Mouse (Mus musculus) myocyte (in vitro differentiated cells): ENCODE measurements at regions not wholly inside any gene's neighbourhood (a gene's known extent, or its start where the extent isn't known, plus 50 kb on each side); places are given as distances from the start of the nearest gene placed in this dataset.

Experiments used
- CEBPB ChIP-seq: IDR thresholded peaks from 2 replicates; pipeline ENCODE4 v1.6.1; 2011; ENCODE audit warnings: mild to moderate bottlenecking, moderate library complexity; ENCODE audit not compliant: poor library complexity, insufficient read depth, severe bottlenecking
- E2F4 ChIP-seq: IDR thresholded peaks from one replicate; pipeline ENCODE4 v1.6.1; 2011; ENCODE audit warnings: mild to moderate bottlenecking, control low read depth, moderate library complexity; ENCODE audit not compliant: insufficient read depth
- MYOD1 ChIP-seq, 3 experiments: IDR thresholded peaks; one replicate each; pipeline ENCODE4 v1.6.1; 2011; ENCODE audit warnings: control low read depth in 2 of 3, low read depth in 2 of 3, mild to moderate bottlenecking in 2 of 3, moderate library complexity in 1 of 3; ENCODE audit not compliant: insufficient read length in 2 of 3, control insufficient read depth in 1 of 3
- MYOG ChIP-seq, 3 experiments: IDR thresholded peaks; one replicate each; pipeline ENCODE4 v1.6.1; 2011; ENCODE audit warnings: control low read depth in 2 of 3, low read depth in 2 of 3, mild to moderate bottlenecking in 2 of 3; ENCODE audit not compliant: insufficient read length in 2 of 3, control insufficient read depth in 1 of 3, insufficient read depth in 1 of 3
- POLR2A ChIP-seq: IDR thresholded peaks from one replicate; pipeline ENCODE4 v1.6.1; 2011; ENCODE audit warnings: low read depth, mild to moderate bottlenecking, control low read depth, moderate library complexity; ENCODE audit not compliant: insufficient read length
- POLR2AphosphoS2 ChIP-seq: IDR thresholded peaks from one replicate; pipeline ENCODE4 v1.6.1; 2011; ENCODE audit warnings: low read depth, control low read depth; ENCODE audit not compliant: insufficient read length
- SRF ChIP-seq: IDR thresholded peaks from one replicate; pipeline ENCODE4 v1.6.1; 2011; ENCODE audit warnings: low read depth; ENCODE audit not compliant: control insufficient read depth, insufficient read length
- TCF12 ChIP-seq: IDR thresholded peaks from one replicate; pipeline ENCODE4 v1.6.1; 2011; ENCODE audit warnings: mild to moderate bottlenecking, control low read depth; ENCODE audit not compliant: poor library complexity, insufficient read depth, severe bottlenecking
- TCF3 ChIP-seq: IDR thresholded peaks from one replicate; pipeline ENCODE4 v1.6.1; 2011; ENCODE audit warnings: low read depth, control low read depth; ENCODE audit not compliant: insufficient read length
- USF1 ChIP-seq: IDR thresholded peaks from one replicate; pipeline ENCODE4 v1.6.1; 2011; ENCODE audit warnings: low read depth, mild to moderate bottlenecking, control low read depth, moderate library complexity

DNA sequence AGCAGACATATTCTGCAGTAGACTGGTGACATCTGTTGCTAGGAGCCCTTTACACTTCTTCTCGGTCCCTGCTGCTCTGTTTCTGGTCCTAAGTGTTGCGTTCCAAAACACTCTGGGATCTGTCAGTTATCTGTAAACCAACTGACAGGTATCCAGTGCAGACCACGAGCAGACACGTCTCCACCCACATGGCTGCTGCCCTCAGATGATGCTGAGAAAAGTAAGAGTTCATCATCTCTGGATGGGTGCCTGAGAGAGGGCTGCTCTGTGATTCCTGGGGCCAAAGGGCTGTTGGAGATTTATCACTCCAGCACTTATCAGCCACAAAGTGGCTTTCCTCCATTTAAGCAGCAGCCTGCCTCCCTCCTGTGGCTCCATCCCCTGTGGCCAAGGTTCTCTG is 74.3 kb upstream of the Srd5a3 start:
- TF ChIP-seq POLR2A (no peak), USF1 (no peak), POLR2AphosphoS2 (no peak), CEBPB (no peak), MYOD1 (IDR thresholded peaks at IDR 0.05; ENCODE audit: control insufficient read depth in 1 of 3, insufficient read length in 2 of 3, low read depth in 2 of 3) (no peak), MYOG (IDR thresholded peaks at IDR 0.05; ENCODE audit: control insufficient read depth in 1 of 3, insufficient read depth in 1 of 3, insufficient read length in 2 of 3, low read depth in 2 of 3) (no peak), E2F4 (no peak), TCF12 (no peak), TCF3 (no peak), SRF (no peak)
